Mouse (Mus musculus): ENCODE data around the gene Cish. TPM values are rescaled to one million over a fixed set of nuclear protein-coding genes. Genes with fewer than 3 reads are reported as not detected.

The Cish gene
- total and polyA plus RNA-seq, 3 experiments = 10.0 to 24.5 TPM; not detected in 1

GRCm38 (mm10) chr9:107315791-107316190, 20.0 kb downstream of the Cish start:
- Histone ChIP-seq H3K27me3 (ENCODE audit: control insufficient read depth in 1 of 2, insufficient read depth in 2 of 2, low read length in 2 of 2) (no peaks in the 10 kb centered on the region), H3K9me3 (replicated peaks; ENCODE audit: insufficient read depth, low read length) (no peaks in the 10 kb centered on the region), H3K27ac (ENCODE audit: control insufficient read depth, low read depth, low read length) (no peak overlapping the region), H3K4me1 (ENCODE audit: control insufficient read depth in 1 of 2, insufficient read depth in 2 of 2, low read length in 2 of 2) (peaks cover 15 to 20% of the 10 kb centered on the region in 2 experiments), H3K4me3 (ENCODE audit: control insufficient read depth in 1 of 2, insufficient read depth in 1 of 2, low read depth in 2 of 2, low read length in 2 of 2) (no peak overlapping the region), H3K79me2 (ENCODE audit: control insufficient read depth, insufficient read depth, low read length, poor library complexity) (no peaks in the 10 kb centered on the region), H3K36me3 (ENCODE audit: control insufficient read depth in 1 of 2, insufficient read depth in 2 of 2, low read length in 2 of 2) (peaks cover 0 to 19% of the 10 kb centered on the region in 2 experiments; a peak in 2 of 4 replicates), H3K9ac (ENCODE audit: control insufficient read depth, low read depth, low read length, poor library complexity, severe bottlenecking) (no peak overlapping the region)
- DNase-seq (ENCODE audit: low read depth, low spot score) = no peak
- TF ChIP-seq ZMIZ1 (IDR thresholded peaks at IDR 0.05; ENCODE audit: low read depth, low read length) (no peak), MEF2A (IDR thresholded peaks at IDR 0.05; ENCODE audit: extremely low read depth, insufficient replicate concordance, low read depth, low read length, poor library complexity, severe bottlenecking) (no peak), NELFE (IDR thresholded peaks at IDR 0.05; ENCODE audit: low read depth, low read length) (no peak), KAT2A (conservative IDR thresholded peaks at IDR 0.05; ENCODE audit: low read depth, low read length) (no peak), ELF1 (IDR thresholded peaks at IDR 0.05; ENCODE audit: low read depth, low read length) (no peak), RAD21 (IDR thresholded peaks at IDR 0.05; ENCODE audit: low read depth, low read length) (no peak), UBTF (IDR thresholded peaks at IDR 0.05; ENCODE audit: borderline replicate concordance, insufficient read depth, low read depth, low read length) (no peak), CTCF (IDR thresholded peaks at IDR 0.05 in 2 of 3, conservative IDR thresholded peaks at IDR 0.05 in 1 of 3; ENCODE audit: control insufficient read depth in 1 of 3, insufficient read depth in 1 of 3, low read depth in 2 of 3, low read length in 3 of 3, poor library complexity in 1 of 3, severe bottlenecking in 1 of 3) (no peak), TAL1 (IDR thresholded peaks at IDR 0.05; ENCODE audit: low read length) (no peak)

GRCm38 (mm10) chr9:107322461-107323050, 26.7 kb downstream of the Cish start:
- no peak overlapping the region for H3K9ac ChIP-seq (ENCODE audit: control insufficient read depth, low read depth, low read length, poor library complexity, severe bottlenecking)
- H3K9me3 ChIP-seq (replicated peaks; ENCODE audit: insufficient read depth, low read length) = no peaks in the 10 kb centered on the region
- no peak overlapping the region for H3K27ac ChIP-seq (ENCODE audit: control insufficient read depth, low read depth, low read length)
- H3K79me2 ChIP-seq (ENCODE audit: control insufficient read depth, insufficient read depth, low read length, poor library complexity) = no peaks in the 10 kb centered on the region
- peaks cover 7 to 8% of the 10 kb centered on the region in 2 experiments for H3K4me1 ChIP-seq (ENCODE audit: control insufficient read depth in 1 of 2, insufficient read depth in 2 of 2, low read length in 2 of 2)
- DNase-seq (ENCODE audit: low read depth, low spot score) = no peak
- peaks cover 0 to 4% of the 10 kb centered on the region in 2 experiments; a peak in 2 of 4 replicates for H3K36me3 ChIP-seq (ENCODE audit: control insufficient read depth in 1 of 2, insufficient read depth in 2 of 2, low read length in 2 of 2)
- H3K27me3 ChIP-seq (ENCODE audit: control insufficient read depth in 1 of 2, insufficient read depth in 2 of 2, low read length in 2 of 2) = no peaks in the 10 kb centered on the region
- TF ChIP-seq CHD1 (IDR thresholded peaks at IDR 0.05; ENCODE audit: low read depth, low read length) = no peak
- no peak for TF ChIP-seq GATA1 (IDR thresholded peaks at IDR 0.05; ENCODE audit: low read depth, low read length)
- TF ChIP-seq TBP (IDR thresholded peaks at IDR 0.05; ENCODE audit: low read depth, low read length) = no peak
- TF ChIP-seq ZNF384 (IDR thresholded peaks at IDR 0.05; ENCODE audit: low read depth, low read length) = no peak
- TF ChIP-seq ZMIZ1 (IDR thresholded peaks at IDR 0.05; ENCODE audit: low read depth, low read length) = no peak
- TF ChIP-seq SIN3A (IDR thresholded peaks at IDR 0.05; ENCODE audit: low read length) = no peak
- no peak for TF ChIP-seq MAZ (IDR thresholded peaks at IDR 0.05; ENCODE audit: low read depth, low read length)
- TF ChIP-seq POLR2A (IDR thresholded peaks at IDR 0.05; ENCODE audit: control insufficient read depth in 1 of 2, insufficient read depth in 1 of 2, low read depth in 1 of 2, low read length in 2 of 2, poor library complexity in 1 of 2) = no peak
- no peak for TF ChIP-seq RCOR1 (IDR thresholded peaks at IDR 0.05; ENCODE audit: low read depth, low read length)
- TF ChIP-seq HCFC1 (IDR thresholded peaks at IDR 0.05; ENCODE audit: low read depth, low read length) = no peak
- TF ChIP-seq ELF1 (IDR thresholded peaks at IDR 0.05; ENCODE audit: low read depth, low read length) = no peak
- no peak for TF ChIP-seq MYC (IDR thresholded peaks at IDR 0.05; ENCODE audit: low read depth, low read length)
- no peak for TF ChIP-seq GABPA (IDR thresholded peaks at IDR 0.05; ENCODE audit: low read depth, low read length)
- TF ChIP-seq ETS1 (IDR thresholded peaks at IDR 0.05; ENCODE audit: low read depth, low read length) = no peak
- TF ChIP-seq MAFK (IDR thresholded peaks at IDR 0.05; ENCODE audit: borderline replicate concordance, low read depth, low read length) = no peak
- TF ChIP-seq USF2 (IDR thresholded peaks at IDR 0.05; ENCODE audit: borderline replicate concordance in 1 of 2, insufficient read depth in 1 of 2, low read depth in 1 of 2, low read length in 2 of 2) = no peak
- TF ChIP-seq NELFE (IDR thresholded peaks at IDR 0.05; ENCODE audit: low read depth, low read length) = no peak
- TF ChIP-seq UBTF (IDR thresholded peaks at IDR 0.05; ENCODE audit: borderline replicate concordance, insufficient read depth, low read depth, low read length) = no peak
- no peak for TF ChIP-seq CHD2 (IDR thresholded peaks at IDR 0.05; ENCODE audit: low read length)
- H3K4me3 ChIP-seq (ENCODE audit: control insufficient read depth in 1 of 2, insufficient read depth in 1 of 2, low read depth in 2 of 2, low read length in 2 of 2) = no peak overlapping the region
